Mouse (Mus musculus) cortical plate, adult 2 months (tissue): Measurements from ENCODE around the gene 1700016K19Rik. TPM values are rescaled to one million over a fixed set of nuclear protein-coding genes. Genes with fewer than 3 reads are reported as not detected.

Experiments
- H3K27ac ChIP-seq: fragments of 200-500 bp; 2 replicates; pipeline ENCODE4 v1.5.1; 2012; ENCODE audit warnings: low read length, control low read depth, inconsistent platforms; ENCODE audit not compliant: insufficient read depth
- H3K4me1 ChIP-seq: fragments of 200-500 bp; 2 replicates; pipeline ENCODE4 v1.6.1; 2011; ENCODE audit warnings: low read length; ENCODE audit not compliant: control insufficient read depth, insufficient read depth
- H3K4me3 ChIP-seq: fragments of 200-500 bp; 2 replicates; pipeline ENCODE4 v1.5.1; 2011; ENCODE audit warnings: mild to moderate bottlenecking, low read length, control low read depth; ENCODE audit not compliant: insufficient read depth
- CTCF ChIP-seq: fragments of 200-500 bp; IDR thresholded peaks from 2 replicates; pipeline ENCODE4 v1.5.1; 2011; ENCODE audit warnings: mild to moderate bottlenecking, control low read depth, low read length; ENCODE audit not compliant: insufficient read depth; ENCODE audit errors: extremely low read depth
- POLR2A ChIP-seq: fragments of 200-500 bp; IDR thresholded peaks from 2 replicates; pipeline ENCODE4 v1.6.1; 2011; ENCODE audit warnings: mild to moderate bottlenecking, low read length, control low read depth; ENCODE audit not compliant: insufficient read depth; ENCODE audit errors: extremely low read depth
- polyA plus RNA-seq: library from polyadenylated mRNA; depleted of rRNA; stranded (reverse); fragments of >200 nt; gene quantifications from 2 replicates; pipeline ENCODE4 v1.2.3, GENCODE M21; 2012

The 1700016K19Rik gene
- polyA plus RNA-seq, 1 experiment, result 9.3 TPM

GRCm38 (mm10) chr11:75965674-75966400, 33.9 kb upstream of the 1700016K19Rik start:
- Histone ChIP-seq H3K4me3 (peak overlapping the region; percentile 42), H3K27ac (no peak overlapping the region), H3K4me1 (no peaks in the 10 kb centered on the region)
- TF ChIP-seq CTCF (no peak), POLR2A (no peak)

- TF ChIP-seq CTCF (0 out of 2 replicates have a peak, but pooled peaks have one; percentile 17), POLR2A (no peak)
- Histone ChIP-seq H3K4me1 (no peaks in the 10 kb centered on the region), H3K27ac (no peak overlapping the region), H3K4me3 (peak overlapping the region; percentile 42)
These were observed 33.0 kb upstream of the 1700016K19Rik start for GRCm38 (mm10) chr11:75966401-75967372.

- TF ChIP-seq CTCF, result no peak
- no peak for TF ChIP-seq POLR2A
- no peaks in the 10 kb centered on the region for H3K4me1 ChIP-seq
- H3K4me3 ChIP-seq, result no peak overlapping the region
- H3K27ac ChIP-seq, result no peak overlapping the region
These were observed 31.0 kb upstream of the 1700016K19Rik start for GRCm38 (mm10) chr11:75968761-75969160.

GRCm38 (mm10) chr11:75970629-75971028, 29.1 kb upstream of the 1700016K19Rik start:
- Histone ChIP-seq H3K4me3 (no peak overlapping the region), H3K27ac (no peak overlapping the region), H3K4me1 (no peaks in the 10 kb centered on the region)
- TF ChIP-seq CTCF (no peak), POLR2A (no peak)

GRCm38 (mm10) chr11:75972188-75972587, 27.5 kb upstream of the 1700016K19Rik start:
- Histone ChIP-seq H3K27ac (no peak overlapping the region), H3K4me3 (no peak overlapping the region)

GRCm38 (mm10) chr11:75972916-75973567, 26.7 kb upstream of the 1700016K19Rik start:
- Histone ChIP-seq H3K27ac (no peak overlapping the region), H3K4me1 (no peaks in the 10 kb centered on the region), H3K4me3 (no peak overlapping the region)
- TF ChIP-seq POLR2A (no peak), CTCF (no peak)

More at GRCm38 (mm10) chr11:75972188-75972587, 27.5 kb upstream of the 1700016K19Rik start:
- H3K4me1 ChIP-seq, result no peaks in the 10 kb centered on the region
- TF ChIP-seq CTCF (no peak), POLR2A (no peak)

GRCm38 (mm10) chr11:75973988-75974387, 25.7 kb upstream of the 1700016K19Rik start:
- no peak overlapping the region for H3K4me3 ChIP-seq
- no peak overlapping the region for H3K27ac ChIP-seq
- H3K4me1 ChIP-seq, result no peaks in the 10 kb centered on the region
- peak; percentile 30; the same call in 1 of the 2 replicates for TF ChIP-seq CTCF
- TF ChIP-seq POLR2A, result no peak

GRCm38 (mm10) chr11:75976748-75977147, 23.0 kb upstream of the 1700016K19Rik start:
- TF ChIP-seq POLR2A (no peak), CTCF (no peak)
- Histone ChIP-seq H3K27ac (no peak overlapping the region), H3K4me3 (no peak overlapping the region), H3K4me1 (no peaks in the 10 kb centered on the region)

- TF ChIP-seq POLR2A (no peak), CTCF (no peak)
- Histone ChIP-seq H3K27ac (no peak overlapping the region), H3K4me1 (no peaks in the 10 kb centered on the region), H3K4me3 (no peak overlapping the region)
These were observed 21.7 kb upstream of the 1700016K19Rik start for GRCm38 (mm10) chr11:75978051-75978450.

- no peak overlapping the region for H3K27ac ChIP-seq
- H3K4me1 ChIP-seq, result no peaks in the 10 kb centered on the region
- no peak overlapping the region for H3K4me3 ChIP-seq
- no peak for TF ChIP-seq POLR2A
These were observed 19.3 kb upstream of the 1700016K19Rik start for GRCm38 (mm10) chr11:75980413-75980812.
